Mouse (Mus musculus): ENCODE measurements around the gene Dgkb. TPM values are rescaled to one million over a fixed set of nuclear protein-coding genes. Genes with fewer than 3 reads are reported as not detected.

Gene Dgkb
- polyA plus RNA-seq, 2 experiments from 2014 or later, result 0.15 TPM; not detected in 1

GRCm38 (mm10) chr12:38017674-38018073 lies 200.1 kb downstream of the Dgkb start:
- no peak for ATAC-seq

- ATAC-seq, result no peak
Observed at GRCm38 (mm10) chr12:38047256-38047655, 229.7 kb downstream of the Dgkb start.

- ATAC-seq, result no peak
Observed at GRCm38 (mm10) chr12:38088224-38088623, 270.7 kb downstream of the Dgkb start.

GRCm38 (mm10) chr12:38111928-38112327 lies 294.4 kb downstream of the Dgkb start:
- ATAC-seq, result no peak

GRCm38 (mm10) chr12:38114990-38115615 lies 297.6 kb downstream of the Dgkb start:
- ATAC-seq, result peak; percentile 34

- no peak for ATAC-seq
Observed at GRCm38 (mm10) chr12:38123524-38123923, 306.0 kb downstream of the Dgkb start.

DNA sequence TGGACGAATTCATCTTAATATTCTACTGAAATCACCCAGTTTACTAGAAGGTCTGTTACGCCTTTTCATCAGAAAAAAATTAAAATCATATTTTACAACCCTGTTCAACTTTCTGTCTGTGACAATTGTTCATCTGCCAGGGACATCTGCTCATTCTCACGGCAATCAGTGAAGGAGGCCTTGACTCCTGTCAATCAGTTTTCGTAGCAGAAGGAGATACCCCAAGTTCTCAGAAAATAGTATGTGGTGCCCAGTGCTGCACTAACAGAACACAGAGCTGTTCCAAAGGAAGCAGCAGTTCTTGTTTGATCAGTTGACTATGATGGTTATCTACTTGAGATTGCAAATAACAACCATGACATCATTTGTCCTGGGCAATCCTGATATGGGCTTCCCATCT lies 307.8 kb downstream of the Dgkb start:
- ATAC-seq, result no peak

GRCm38 (mm10) chr12:38130209-38130915 lies 312.8 kb downstream of the Dgkb start:
- peak; percentile 77 for ATAC-seq

- no peak for ATAC-seq
Observed at GRCm38 (mm10) chr12:38136379-38136778, 318.9 kb downstream of the Dgkb start.

DNA sequence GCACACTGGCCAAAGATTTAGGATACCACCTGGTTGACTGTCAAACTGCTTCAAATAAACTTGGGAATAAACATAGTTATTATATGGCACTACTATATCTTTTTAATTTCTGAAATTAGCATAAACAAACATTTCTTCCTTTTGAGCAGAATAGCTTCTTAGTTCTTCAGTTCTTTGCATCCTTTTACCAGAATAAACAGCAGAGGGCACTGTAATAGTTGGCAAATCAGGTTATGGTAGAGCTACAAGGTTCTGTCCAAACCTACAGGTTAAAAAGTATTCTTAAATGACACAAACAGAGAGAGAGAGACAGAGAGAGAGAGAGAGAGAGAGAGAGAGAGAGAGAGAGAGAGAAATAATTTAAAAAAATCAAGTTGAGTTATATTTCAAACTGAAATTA lies 322.5 kb downstream of the Dgkb start:
- ATAC-seq, result no peak

- no peak for ATAC-seq
Observed at GRCm38 (mm10) chr12:38232665-38233064, 415.1 kb downstream of the Dgkb start.

DNA sequence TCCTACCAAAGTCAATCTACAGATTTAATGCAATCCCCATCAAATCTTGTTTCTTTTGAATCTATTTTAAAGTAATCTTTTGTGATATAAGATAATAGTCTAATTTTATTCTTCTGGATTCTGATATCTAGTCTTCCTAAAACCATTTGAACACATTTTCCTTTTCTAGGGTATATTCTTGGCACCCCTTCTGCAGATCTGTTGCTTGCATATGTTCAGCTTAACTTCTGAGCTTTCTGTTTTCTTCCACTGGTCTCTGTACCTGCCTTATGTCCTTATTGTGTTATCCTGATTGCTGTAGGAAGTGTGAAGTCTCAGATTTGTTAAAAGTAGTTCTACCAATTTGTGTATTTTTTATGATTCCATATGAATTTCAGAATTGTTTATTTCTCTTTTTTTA lies 451.3 kb downstream of the Dgkb start:
- no peak for ATAC-seq

GRCm38 (mm10) chr12:38301497-38301896 lies 484.0 kb downstream of the Dgkb start:
- ATAC-seq, result no peak

- no peak for ATAC-seq
Observed at GRCm38 (mm10) chr12:38303841-38304240, 486.3 kb downstream of the Dgkb start.

DNA sequence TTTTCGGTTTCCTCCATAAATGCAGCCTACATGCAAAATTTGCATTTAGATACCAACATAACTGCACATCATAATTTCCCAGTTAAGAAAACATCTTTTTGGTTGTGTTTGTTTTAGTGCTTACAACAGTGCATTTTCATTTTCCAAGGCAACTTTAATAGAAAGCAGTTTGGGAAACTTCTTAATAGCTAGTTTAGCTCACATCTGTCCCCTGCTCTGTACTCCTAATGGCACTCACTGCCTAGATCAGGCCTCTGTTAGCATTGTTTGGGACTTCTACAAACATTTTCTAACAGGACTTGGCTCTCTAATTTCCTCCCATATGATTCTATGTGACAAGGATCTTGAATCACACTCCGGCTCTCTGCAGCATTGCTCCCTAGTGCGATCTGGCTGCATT lies 486.7 kb downstream of the Dgkb start:
- ATAC-seq, result no peak

GRCm38 (mm10) chr12:38309885-38310284 lies 492.4 kb downstream of the Dgkb start:
- no peak for ATAC-seq

GRCm38 (mm10) chr12:38327729-38328271 lies 510.3 kb downstream of the Dgkb start:
- ATAC-seq, result no peak

DNA sequence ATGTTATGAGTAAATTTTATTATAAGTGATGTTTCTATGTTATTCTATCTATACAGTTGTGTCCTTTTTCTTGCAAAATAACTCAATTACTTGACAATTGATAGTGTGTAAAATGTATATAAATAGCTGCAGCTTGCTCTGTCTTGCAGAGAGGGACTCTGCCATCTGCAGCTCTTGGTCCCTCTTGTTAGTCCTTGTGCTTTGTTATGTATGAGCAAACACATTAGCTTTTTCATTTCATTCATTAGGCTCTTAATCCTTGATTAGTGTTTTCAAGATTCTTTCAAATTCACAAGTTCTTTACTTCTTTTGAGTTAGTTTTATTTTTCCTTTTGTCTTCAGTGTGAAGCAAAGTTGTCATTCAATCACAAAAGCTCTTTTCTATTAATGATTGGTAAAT lies 511.3 kb downstream of the Dgkb start:
- no peak for ATAC-seq

- ATAC-seq, result no peak
Observed at GRCm38 (mm10) chr12:38342657-38343056, 525.1 kb downstream of the Dgkb start.

DNA sequence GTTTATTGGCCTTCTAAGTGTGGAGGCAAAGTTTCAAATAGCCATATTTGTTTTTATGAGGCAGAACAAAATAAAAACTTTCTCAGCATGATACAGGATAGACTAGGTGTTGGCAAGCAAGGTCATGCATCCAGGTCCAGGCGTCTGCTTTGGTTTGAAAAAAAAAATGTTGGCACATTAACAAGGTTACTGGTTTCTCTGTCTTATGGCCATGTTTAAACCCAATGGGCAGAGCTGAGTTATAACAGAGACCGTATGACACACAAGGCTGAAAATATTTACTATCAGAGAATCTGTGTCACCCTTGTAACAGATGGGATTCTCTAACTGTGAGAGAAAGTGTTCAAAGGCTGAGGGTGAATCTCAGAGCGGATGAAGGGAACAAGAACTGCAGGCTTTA lies 535.0 kb downstream of the Dgkb start:
- no peak for ATAC-seq

DNA sequence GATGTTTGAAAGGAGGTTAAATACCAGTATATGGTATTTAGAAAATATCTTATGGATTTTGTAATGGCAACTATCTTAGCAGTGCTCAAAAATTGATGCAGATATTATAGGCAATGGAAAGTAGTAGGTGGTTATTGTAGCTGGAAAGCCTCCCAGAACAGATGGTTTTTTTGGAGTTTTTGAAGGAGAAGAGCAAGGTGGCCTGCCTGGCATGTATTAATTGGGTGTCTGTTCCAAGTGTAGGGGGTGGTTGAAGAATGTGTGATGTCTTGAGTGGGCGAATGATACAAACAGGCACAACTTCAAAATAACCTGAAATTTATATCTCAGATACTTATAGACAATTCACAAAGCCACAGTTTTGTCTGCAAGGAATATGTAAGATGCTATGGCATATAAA lies 538.9 kb downstream of the Dgkb start:
- ATAC-seq, result no peak

GRCm38 (mm10) chr12:38361491-38361890 lies 544.0 kb downstream of the Dgkb start:
- ATAC-seq, result no peak

GRCm38 (mm10) chr12:38371597-38371996 lies 554.1 kb downstream of the Dgkb start:
- ATAC-seq, result no peak

DNA sequence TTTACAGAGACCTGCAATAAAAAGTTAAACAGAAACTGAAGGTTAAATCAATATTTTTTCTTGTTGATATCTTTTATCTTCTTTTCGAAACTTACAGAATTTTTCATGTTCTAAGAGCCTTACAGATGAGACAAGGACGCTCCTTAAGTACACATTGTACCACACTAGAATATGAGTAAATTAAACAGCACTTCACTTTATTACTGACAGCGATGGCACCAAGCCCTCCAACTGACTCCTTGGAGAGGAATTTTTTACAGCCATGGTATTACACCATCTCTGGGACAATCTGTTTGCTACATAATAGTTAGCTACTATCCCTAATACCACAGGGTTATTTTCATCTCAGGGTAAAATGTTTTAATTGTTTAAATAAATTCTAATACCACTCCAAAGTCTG lies 556.6 kb downstream of the Dgkb start:
- ATAC-seq, result no peak
